Mouse (Mus musculus) E14TG2a.4 (cell line): ENCODE results near the gene Rims4.

Source experiments
- CTCF ChIP-seq: conservative IDR thresholded peaks from 2 replicates; pipeline ENCODE4 v1.5.1; 2014; ENCODE audit warnings: low read length
- NANOG ChIP-seq: IDR thresholded peaks from 2 replicates; pipeline ENCODE4 v1.6.1; 2014; ENCODE audit warnings: borderline replicate concordance, low read length, mixed read lengths

DNA sequence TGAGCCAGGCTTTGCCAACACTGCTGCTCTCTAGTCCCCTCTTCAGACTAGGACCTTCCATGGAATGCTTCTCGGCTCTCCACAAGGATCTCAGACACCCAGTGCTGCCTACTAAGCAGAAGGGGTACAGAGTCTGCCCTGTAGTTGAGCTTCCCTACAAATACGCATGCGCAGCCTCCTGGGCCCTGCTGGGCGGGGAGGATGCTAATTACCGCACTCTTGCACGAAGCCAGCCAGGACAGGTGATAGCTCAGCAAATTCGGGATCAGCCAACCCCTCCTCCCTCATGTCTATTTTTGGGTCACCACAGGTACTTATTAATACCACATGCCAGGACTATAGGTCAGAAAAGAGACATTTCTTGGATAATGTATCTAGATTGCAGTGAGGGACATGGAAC is 29.5 kb upstream of the Rims4 start:
- TF ChIP-seq CTCF: no peak
- no peak for TF ChIP-seq NANOG
